Mouse (Mus musculus): Measurements from ENCODE around the gene Marc2.
A peak's percentile ranks its signal among the peaks of the same experiment; 100 is the strongest.

The Marc2 gene

DNA sequence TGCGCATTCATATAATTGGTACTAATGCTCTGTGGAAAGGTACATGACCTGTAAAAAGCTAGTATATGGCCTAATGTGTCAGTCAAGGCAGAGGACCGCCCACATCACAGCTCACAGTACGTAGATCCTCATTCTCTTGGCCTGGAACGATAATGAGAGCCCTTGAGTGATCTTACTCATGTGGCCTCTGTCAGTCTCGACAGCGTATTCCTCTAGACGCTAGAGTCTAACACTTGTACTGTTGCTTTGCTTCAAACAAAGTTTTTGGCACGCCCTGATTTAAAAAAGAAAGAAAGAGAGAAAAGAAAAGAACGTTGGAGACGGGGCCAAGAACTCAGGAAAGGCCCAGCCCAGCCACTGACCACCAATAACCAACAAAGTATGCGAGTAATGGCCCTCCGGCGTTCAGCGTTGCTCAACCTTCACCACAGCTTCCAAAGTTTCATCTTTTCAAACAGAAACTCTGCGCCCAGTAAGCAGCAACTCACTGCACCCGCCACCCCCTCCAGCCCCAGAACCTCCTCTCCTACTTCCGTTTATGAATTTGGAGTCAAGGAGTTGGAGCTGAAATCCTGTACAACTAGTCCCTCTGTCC is 37.7 kb downstream of the Marc2 start:
- no peak for DNase-seq (ENCODE audit: low read depth, low spot score)

DNA sequence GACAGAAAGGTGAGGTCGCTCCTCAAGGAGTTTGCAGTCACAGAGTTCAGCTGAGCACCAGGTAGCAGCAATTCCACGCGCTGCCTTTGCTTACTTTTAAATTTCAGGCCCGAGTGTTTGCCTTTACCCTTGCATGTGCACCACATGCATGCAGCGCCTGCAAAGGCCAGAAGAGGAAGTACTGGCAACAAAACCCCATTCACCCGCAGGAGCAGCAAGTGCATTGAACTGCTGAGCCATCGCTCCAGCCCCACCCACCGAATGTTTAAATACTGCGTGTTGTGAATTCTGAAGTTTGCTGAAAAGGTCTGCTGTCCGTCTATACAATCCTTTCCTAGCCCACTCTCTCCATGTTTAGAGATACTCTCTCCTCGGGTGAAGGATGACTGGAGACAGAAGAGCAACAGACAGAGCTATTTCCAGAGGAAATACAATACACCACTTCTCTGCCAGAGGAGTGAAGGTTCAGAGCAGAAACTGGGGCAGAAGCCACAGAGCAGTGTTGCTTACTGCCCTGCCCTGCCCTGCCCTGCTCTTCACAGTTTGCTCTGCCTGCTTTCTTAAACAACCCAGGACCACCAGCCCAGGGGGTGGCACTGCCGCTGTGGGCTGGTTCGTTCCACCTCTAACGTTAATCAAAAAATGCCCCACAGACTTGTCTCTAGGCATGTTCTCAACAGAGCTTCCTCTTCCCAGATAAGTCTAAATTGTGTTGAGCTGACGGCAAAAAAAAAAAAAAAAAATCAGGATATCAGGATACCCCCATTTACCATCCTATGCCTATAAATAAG is 38.4 kb downstream of the Marc2 start:
- DNase-seq (ENCODE audit: low read depth, low spot score) = no peak

DNA sequence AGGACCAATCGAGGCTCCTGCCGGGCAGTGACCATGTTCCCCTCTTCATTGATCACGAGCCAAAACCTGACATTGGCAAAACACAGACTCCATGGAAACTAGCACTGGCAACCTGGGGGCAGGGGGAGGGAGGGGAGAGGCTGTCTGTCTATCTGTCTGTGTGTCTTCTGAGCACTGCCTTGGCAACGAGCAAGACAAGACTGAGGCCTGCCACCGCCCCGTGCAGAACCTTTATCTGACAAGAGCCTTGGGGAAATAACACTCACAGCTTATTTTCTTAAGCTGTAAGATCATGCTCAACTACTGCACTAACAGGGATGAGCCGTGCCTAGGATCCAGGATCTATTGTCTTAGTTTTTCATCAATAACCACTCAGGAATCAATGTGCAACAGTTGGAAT is 39.1 kb downstream of the Marc2 start:
- DNase-seq (ENCODE audit: low read depth, low spot score) = no peak

DNA sequence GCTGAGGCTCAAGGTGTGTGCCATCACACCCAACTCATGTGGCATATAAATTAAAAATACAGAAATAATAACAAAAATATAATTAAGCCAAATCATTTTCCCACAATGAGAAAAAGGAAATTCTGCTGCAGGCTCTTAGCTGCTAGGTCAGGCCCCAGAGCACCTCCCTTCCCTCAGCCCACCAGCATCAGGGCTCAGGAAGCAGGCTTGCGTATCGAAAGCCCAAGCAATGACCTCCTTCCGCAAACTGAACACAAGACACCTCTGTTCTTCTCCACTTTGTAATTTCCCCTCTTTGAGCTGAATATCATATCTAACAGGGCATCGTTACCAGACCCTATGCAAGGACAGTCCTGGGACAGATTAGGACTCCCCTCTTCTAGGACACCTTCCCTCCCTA is 40.5 kb downstream of the Marc2 start:
- DNase-seq (ENCODE audit: low read depth, low spot score) = no peak

DNA sequence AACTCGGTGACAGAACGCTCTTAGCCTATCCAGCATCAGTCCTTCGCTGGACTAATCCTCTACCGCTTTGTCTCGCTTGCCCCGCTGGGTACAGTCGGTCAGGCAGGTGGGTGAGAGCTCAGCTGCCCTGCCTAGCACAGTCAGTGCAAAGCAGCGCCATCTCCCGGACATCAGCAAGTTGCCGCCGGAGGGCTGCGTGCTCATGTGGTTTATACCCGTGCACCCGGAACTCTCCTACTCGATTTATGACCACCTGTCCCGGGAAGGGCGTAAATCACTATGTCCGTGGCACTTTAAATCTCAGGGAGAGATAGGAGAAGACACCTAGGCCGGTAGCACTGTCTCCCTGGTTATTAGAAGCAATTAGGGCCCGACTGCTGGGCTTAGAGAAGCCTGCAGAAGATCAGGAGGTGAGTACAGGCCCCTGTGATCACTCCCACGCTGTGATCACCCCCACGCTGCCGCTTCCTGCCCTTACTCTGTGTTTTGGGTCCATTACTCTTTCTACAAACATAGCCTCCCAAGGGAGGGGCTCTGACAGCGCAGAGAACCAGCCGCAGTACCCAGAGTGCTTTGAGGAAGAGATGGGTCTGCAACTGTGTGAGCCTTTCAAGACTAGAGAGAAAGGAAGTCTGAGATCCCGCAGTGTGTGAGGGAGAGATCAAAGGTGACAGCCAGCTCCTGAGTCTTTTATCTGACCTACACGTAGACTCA is 52.9 kb downstream of the Marc2 start:
- DNase-seq (ENCODE audit: low read depth, low spot score) = peak; percentile 81

DNA sequence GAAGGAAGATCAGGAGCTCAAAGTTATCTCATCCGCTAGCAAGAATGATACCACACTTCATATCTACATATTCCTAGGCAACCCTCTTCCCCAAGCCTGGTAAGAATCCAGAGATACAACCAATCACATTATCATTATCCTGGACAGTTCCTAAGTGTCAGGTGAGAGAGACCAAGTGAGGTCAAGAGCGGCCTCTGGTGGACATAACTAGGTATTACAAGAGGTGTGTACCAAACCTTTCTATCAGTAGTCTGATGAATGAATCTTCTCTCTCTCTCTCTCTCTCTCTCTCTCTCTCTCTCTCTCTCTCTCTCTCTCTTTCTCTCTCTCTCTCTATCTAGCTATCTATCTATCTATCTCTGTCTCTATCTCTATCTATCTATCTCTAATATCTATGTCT is 55.1 kb downstream of the Marc2 start:
- DNase-seq (ENCODE audit: low read depth, low spot score) = peak; percentile 65

DNA sequence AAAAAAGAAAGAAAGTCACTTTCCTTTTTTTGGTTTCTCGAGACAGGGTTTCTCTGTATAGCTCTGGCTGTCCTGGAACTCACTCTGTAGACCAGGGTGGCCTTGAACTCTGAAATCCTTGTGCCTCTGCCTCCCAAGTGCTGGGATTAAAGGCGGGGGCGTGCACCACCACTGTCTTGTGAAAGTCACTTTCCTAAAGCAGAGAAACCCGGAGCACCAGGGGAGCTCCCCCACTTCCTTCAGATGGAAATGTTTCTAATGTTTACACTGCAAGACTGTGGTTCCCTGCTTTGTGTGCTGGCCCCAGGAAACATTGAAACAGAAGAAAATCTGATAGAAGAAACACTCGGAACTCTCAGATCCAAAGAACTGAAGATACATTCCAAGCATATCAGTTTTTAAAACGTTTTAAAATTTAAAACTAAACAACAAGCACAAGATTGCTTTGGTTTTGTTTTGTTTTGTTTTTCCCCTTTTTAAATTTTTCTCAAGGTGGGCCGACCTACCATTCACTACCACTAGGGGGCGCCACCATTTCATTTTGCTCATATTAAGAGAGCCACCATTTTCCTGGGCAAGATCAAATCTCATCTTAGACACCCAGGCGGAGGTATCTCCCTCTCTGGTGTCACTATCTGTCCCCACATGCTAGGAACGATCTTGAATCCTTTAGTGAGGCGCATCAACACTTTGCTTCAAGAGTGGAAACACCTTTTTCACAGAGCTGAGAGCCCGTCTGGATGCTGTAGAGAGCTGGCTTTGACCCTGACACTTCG is 59.7 kb downstream of the Marc2 start:
- DNase-seq (ENCODE audit: low read depth, low spot score) = no peak

DNA sequence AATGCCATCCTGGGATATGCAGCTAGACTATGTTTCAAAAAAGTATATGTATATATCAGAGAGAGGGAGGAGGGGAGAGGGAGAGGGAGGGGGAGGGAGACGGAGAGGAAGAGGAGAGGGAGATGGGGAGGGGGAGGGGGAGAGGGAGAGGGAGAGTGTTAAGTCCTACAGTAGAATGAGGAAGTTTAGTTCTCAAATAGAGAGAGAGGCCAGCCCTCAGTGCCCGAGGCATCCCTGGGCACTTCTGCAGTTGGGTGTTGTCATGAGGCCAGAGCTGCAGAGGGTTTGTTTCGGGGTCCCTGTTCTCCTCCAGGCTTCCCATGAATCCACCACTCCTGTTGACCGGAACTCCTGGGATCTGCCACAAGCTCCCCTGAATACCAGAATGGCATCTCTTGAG is 62.6 kb downstream of the Marc2 start:
- DNase-seq (ENCODE audit: low read depth, low spot score) = no peak

DNA sequence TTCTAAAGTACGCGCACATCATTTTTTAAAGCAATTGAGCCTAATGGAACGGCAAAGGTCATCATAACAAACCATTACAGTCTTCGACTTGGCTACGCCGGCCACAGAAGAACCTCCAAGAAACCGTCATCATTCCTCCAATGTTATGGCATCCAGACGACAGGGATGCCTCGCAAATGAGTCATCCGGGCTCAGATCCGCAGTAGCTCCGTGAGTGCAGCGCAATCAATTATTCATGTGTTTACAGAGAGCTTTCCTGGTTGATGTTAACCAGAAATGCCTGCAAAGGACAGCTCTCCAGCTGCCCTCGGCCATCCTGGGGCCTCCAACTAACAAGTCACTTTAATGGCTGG is 64.1 kb downstream of the Marc2 start:
- DNase-seq (ENCODE audit: low read depth, low spot score) = no peak

DNA sequence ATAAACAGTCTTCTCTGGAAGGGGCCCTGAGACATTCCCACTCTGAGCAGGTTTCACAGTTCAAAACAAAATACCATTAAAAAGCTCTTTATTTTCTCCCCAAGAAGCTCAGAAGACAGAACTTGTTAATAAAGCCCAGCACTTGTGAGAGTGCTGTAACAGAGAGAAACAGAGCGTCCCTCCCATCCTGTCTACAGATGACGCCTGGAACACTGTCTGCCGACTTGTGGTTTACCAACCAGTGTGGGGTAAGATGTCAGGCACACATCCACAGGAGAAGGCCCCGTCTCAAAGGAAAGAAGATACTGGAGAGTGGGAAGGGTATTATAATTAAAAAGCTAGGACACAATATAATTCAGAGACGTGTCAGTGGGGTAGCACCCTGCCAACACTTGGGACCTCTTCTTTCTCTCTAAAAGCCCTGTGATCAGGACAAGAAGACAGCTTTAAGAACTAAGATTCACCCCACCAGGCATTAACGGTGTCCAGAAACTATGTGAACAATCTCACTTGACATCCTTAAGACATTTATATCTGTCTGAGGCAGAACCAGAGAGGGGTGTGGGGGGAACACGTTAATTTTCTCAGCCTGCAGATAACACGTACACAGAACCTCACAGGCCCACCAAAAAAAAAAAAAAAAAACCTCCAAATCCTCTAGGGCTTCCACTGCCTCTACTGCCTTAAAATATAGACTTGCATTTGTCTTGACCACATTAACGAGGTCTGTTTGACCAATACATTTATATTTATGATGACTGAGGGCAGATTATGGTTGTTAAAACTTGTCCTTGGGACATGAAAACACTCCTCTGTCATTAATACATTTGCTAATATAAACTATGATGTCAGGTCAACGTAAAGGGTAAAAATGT is 64.7 kb downstream of the Marc2 start:
- DNase-seq (ENCODE audit: low read depth, low spot score) = no peak

DNA sequence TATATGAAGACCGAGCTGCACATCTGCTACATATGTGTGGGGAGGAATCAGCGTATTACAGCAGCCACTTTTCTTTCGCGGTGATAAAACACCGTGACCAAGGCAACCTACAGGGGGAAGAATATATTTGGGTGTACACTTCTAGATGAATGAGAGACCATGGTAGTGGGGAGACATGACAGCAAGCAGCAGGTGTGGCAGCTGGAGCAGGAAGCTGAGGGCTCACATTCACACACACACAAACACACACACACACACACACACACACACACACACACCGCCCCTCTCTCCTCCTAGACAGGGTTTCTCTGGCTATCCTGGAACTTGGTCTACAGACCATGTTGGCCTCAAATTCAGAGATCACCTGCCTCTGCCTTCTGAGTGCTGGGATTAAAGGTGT is 68.1 kb downstream of the Marc2 start:
- no peak for DNase-seq (ENCODE audit: low read depth, low spot score)

DNA sequence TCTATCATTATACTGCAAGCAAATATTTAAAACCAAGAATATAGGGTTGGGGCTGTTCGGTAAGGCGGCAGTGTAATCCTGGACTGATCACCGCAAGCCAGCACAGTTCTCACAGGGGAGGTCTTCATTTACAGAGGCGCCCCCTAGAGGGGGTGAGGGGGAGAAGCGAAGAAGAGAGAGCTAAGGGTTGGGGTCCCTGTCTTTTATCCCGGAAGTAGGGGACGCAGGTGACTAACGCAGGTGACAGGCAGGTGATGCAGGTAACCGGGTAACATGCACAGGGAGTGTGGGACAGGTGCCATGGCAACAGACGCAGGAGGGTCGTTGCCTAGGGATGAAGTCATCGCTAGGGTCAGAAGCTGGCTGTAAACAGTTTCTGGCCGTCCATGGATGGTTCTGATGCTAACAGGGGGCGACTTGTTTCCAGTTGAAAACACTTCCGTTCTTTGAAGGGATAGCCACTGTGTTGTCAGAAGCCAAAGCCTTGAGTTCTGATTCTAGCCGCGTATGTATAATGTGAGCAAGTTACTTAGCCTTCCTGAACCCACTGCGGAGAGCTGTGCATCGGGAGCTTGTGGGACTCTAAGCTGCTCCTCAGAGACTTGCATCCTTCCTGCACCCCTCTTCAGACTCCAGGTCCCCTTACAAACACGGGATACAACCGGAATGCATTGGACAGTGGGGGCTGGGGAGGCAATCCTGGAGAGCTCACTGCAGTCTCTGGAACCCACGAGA is 69.0 kb downstream of the Marc2 start:
- no peak for DNase-seq (ENCODE audit: low read depth, low spot score)

DNA sequence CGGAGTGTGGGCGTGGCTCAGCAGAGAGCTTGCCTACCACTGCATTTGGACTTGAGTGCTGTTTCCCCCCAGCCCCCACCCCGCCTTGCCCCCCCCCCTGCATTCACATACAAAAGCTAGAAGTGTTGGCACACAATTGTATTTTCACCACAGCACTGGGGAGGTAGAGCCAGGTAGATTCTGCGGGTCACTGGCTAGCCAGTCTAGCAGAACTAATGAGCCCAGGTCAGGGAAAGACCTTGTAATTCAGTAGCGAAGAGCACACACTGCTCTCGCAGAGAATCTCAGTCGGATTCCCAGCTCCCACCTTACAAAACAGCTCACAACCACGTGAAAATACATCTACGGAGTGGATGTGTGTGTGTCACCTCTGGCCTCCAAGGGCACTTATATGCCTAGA is 71.0 kb downstream of the Marc2 start:
- no peak for DNase-seq (ENCODE audit: low read depth, low spot score)

DNA sequence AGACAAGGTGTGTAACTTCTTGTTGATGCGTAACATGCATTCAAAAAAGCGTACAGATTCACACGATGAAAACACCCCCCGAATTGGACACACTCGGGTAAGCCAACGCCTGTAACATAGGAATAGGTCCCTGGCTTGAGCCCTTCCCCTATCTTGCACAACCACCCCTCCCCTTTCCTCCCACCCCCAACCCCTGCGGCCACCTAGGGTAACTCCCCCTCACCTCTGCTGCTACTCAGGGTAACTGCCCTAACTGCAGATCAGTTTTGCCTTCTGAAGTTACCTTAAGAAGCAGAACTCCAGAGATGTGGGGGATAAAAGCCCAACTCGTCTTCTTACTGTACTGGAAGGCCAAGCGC is 74.4 kb downstream of the Marc2 start:
- DNase-seq (ENCODE audit: low read depth, low spot score) = no peak

DNA sequence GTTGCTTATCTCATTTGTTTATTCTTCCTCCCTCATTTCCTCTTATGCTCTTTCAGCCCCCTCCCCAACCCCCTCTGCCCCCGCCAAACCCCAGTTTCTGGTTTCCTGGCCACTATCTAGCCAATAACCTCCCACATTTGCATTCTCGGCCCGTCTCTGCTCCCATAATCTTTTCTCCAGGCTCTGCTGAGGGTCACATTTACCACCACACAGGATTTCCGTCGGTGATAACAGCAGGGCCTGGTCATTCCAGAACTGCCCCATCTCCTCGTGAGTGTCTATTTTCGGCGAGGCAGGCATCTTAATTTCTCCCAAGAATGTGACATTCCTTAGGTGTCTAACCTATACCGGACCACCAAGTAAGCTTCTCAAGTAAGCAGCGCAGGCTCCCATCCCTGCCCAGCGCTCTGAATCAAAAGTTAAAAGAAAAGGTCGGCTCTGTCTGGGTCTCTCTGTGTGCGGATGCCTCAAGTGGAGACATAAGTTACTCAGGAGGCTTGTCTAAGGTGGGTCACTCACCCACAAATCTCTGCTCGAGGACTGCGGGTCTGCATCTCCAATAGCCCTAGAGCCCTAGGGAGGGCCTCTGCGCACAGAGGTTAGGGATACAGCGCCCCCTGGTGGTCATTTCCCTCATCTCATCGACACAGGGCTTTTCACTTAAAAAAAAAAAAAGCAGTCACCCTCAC is 74.9 kb downstream of the Marc2 start:
- peak; percentile 49 for DNase-seq (ENCODE audit: low read depth, low spot score)

DNA sequence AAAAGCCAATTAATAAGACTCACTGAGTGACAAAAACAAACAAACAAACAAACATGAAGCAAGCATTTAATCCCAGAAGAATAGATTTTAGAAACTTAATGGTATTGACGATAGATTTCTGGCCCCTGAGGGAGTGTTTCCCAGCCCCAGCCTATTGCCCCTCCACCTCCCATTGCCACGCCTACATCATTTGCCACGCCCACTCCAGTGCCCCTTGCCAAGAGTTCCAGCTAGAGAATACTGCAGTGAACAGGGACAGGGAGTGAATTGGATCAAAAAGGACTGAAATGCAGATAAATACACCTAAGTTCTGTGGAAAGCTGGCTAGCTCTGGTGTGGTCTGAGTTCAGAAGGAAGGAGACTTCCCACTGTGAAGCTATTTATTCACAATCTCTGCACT is 82.4 kb downstream of the Marc2 start:
- DNase-seq (ENCODE audit: low read depth, low spot score) = no peak

Data from CD4-positive helper T cell, adult 2 months (primary cell).